Mouse (Mus musculus) inflammation-experienced regulatory T-cells, adult 16 weeks (primary cell): ENCODE measurements around the gene Cldn8. TPM values are rescaled to one million over a fixed set of nuclear protein-coding genes. Genes with fewer than 3 reads are reported as not detected.

Source experiments
- polyA plus RNA-seq: library from polyadenylated mRNA; unstranded; fragments of 100-300 nt; shearing (Covaris generic); gene quantifications from one replicate; pipeline ENCODE4 v1.2.1, GENCODE M21; 2017

Gene Cldn8
- polyA plus RNA-seq, result not detected

GRCm38 (mm10) chr16:88563045-88563913 lies at the start of gene Cldn8:
TSS of gene Cldn8 (minus strand) at chr16:88563183.

GRCm38 (mm10) chr16:88611922-88612321 lies 48.9 kb upstream of the Cldn8 start, which contains the start of gene Krtap24-1:
TSS of gene Krtap24-1 (minus strand) at chr16:88612279.

Other genes with a start within 250 kb of the Cldn8 start
- gene Cldn17, start 56.2 kb downstream of the Cldn8 start, polyA plus RNA-seq, result not detected
- not detected for gene Krtap24-1, start 49.1 kb upstream of the Cldn8 start, polyA plus RNA-seq
- not detected for gene 2310079G19Rik, start 64.5 kb upstream of the Cldn8 start, polyA plus RNA-seq
- not detected for gene Krtap26-1, start 84.6 kb upstream of the Cldn8 start, polyA plus RNA-seq
- gene Krtap27-1, start 108.5 kb upstream of the Cldn8 start, polyA plus RNA-seq, result not detected
- not detected for gene 2310061N02Rik, start 144.8 kb upstream of the Cldn8 start, polyA plus RNA-seq
- not detected for gene Krtap13-1, start 165.7 kb upstream of the Cldn8 start, polyA plus RNA-seq
- gene Krtap13, start 188.5 kb upstream of the Cldn8 start, polyA plus RNA-seq, result not detected
- not detected for gene 2310034C09Rik, start 195.7 kb upstream of the Cldn8 start, polyA plus RNA-seq
- not detected for gene 2310057N15Rik, start 211.0 kb upstream of the Cldn8 start, polyA plus RNA-seq
- not detected for gene Gm5965, start 214.7 kb upstream of the Cldn8 start, polyA plus RNA-seq
- not detected for gene Gm20741, start 249.0 kb upstream of the Cldn8 start, polyA plus RNA-seq